ENCODE assay signal across 28 mouse cellular contexts in genomic region chr10:24682518-24683104, GRCm38 (mm10). TPM values are rescaled to one million over a fixed set of nuclear protein-coding genes. Genes with fewer than 3 reads are reported as not detected.
A peak's percentile ranks its signal among the peaks of the same experiment; 100 is the strongest.
DNase-seq lines count a peak whose midpoint lies in the region; ATAC-seq lines count a peak whose summit lies in the region.
"Had no signal": no experiment of that assay in that cellular context is flagged by ENCODE, and none has a peak within 500 bp of the region (broad histone marks: within the 10 kb centered on the region; RNA-seq: fewer than 3 reads in every experiment).

No protein-coding gene starts in this region.

- no peak overlapping the region for H3K27ac ChIP-seq in heart, embryonic 11.5 days (ENCODE audit: low read depth, low read length)
- H3K27ac ChIP-seq: heart, embryonic 13.5 days; hindbrain, embryonic 14.5 days; limb, embryonic 15.5 days; liver, embryonic 14.5 days; stomach, embryonic 15.5 days had no signal

- no peak for ATAC-seq in heart, embryonic 11.5 days (replicated peaks; ENCODE audit: insufficient number of reproducible peaks, low FRiP score, low TSS enrichment)
- ATAC-seq: forebrain, embryonic 16.5 days; intestine, embryonic 16.5 days; midbrain, embryonic 16.5 days had no signal

- H3K9me3 ChIP-seq in heart, embryonic 11.5 days (replicated peaks; ENCODE audit: control insufficient read depth, low read length) = no peaks in the 10 kb centered on the region
- H3K9me3 ChIP-seq: G1E; limb, embryonic 15.5 days; stomach, embryonic 15.5 days had no signal

- 74% methylated on average over 7 of the region's 7 CpGs for WGBS in heart, embryonic 11.5 days (ENCODE audit: insufficient replicate concordance)

- H3K4me1 ChIP-seq in heart, embryonic 11.5 days (ENCODE audit: control insufficient read depth, insufficient read depth, low read length) = no peaks in the 10 kb centered on the region
- H3K4me1 ChIP-seq: heart, embryonic 13.5 days; limb, embryonic 15.5 days; megakaryocyte, embryonic 14.5 days; stomach, embryonic 15.5 days had no signal

- no peak overlapping the region for H3K9ac ChIP-seq in heart, embryonic 11.5 days (ENCODE audit: low read depth, low read length)
- H3K9ac ChIP-seq: heart, embryonic 13.5 days; hindbrain, embryonic 14.5 days; limb, embryonic 15.5 days; liver, embryonic 14.5 days; lung, embryonic 14.5 days; stomach, embryonic 15.5 days had no signal

- intact Hi-C loops in left cerebral cortex, postnatal 25 days (cut with DNase I) = no loop called here
- intact Hi-C loops in left cerebral cortex, postnatal 36 days (cut with DNase I) = no loop called here

- peak; percentile 8 to 16 for DNase-seq in heart, adult 18-20 months
- DNase-seq in left cerebral cortex, postnatal 25 days (ENCODE audit: low spot score in 2 of 2) = peak; percentile 5 to 46
- no peak for DNase-seq in left cerebral cortex, postnatal 36 days (ENCODE audit: low spot score in 2 of 2)
- peak; percentile 16 for DNase-seq in testis, postnatal 14 days (ENCODE audit: low spot score)
- DNase-seq in testis, postnatal 10 days (ENCODE audit: low spot score) = no peak
- peak; percentile 52 for DNase-seq in telencephalon, adult 2 months (ENCODE audit: low read depth, low spot score)
- DNase-seq in urinary bladder, postnatal 4 days (ENCODE audit: low spot score in 2 of 2) = no peak
- DNase-seq: adrenal gland, adult 2 months; B cell, adult 2 months; cerebellum, adult 18-20 months; cerebellum, postnatal 36 days; heart, postnatal 14 days; layer of hippocampus, postnatal 36 days; lung, embryonic 14.5 days; lung, postnatal 36 days; right cerebral cortex, postnatal 4 days had no signal

- no peaks in the 10 kb centered on the region for H3K36me3 ChIP-seq in heart, embryonic 11.5 days (ENCODE audit: control insufficient read depth, insufficient read depth, low read length)
- H3K36me3 ChIP-seq: G1E; heart, embryonic 13.5 days; limb, embryonic 15.5 days; stomach, embryonic 15.5 days had no signal

- no peak overlapping the region for H3K4me3 ChIP-seq in heart, embryonic 11.5 days (ENCODE audit: low read depth, low read length)
- H3K4me3 ChIP-seq: heart, embryonic 13.5 days; limb, embryonic 15.5 days; megakaryocyte, embryonic 14.5 days; stomach, embryonic 15.5 days had no signal

- no peak overlapping the region for H3K4me2 ChIP-seq in heart, embryonic 11.5 days
- H3K4me2 ChIP-seq: heart, embryonic 13.5 days; hindbrain, embryonic 14.5 days; limb, embryonic 15.5 days; lung, embryonic 14.5 days; stomach, embryonic 15.5 days had no signal

- H3K27me3 ChIP-seq in heart, embryonic 11.5 days (ENCODE audit: control insufficient read depth, insufficient read depth, low read length) = no peaks in the 10 kb centered on the region
- H3K27me3 ChIP-seq: CH12.LX; heart, embryonic 13.5 days; limb, embryonic 15.5 days; megakaryocyte, embryonic 14.5 days; stomach, embryonic 15.5 days had no signal

RNA-seq across cellular contexts. Expression of gene Enpp1, which starts 29.3 kb away (rescaled TPM):
- 1 to 10 TPM; 4.7 to 5.1 TPM for total RNA-seq in heart, adult 18-20 months (2021)
- polyA plus RNA-seq in heart, embryonic 11.5 days (2014; fragmentation: Nextera tagmentation; extraction: Ambion mirVana) = 6.3 and 8.2 TPM in 2 replicates
- 1 to 10 TPM; 3.9 to 4.0 TPM for total RNA-seq in left cerebral cortex, postnatal 25 days (2021)
- total RNA-seq in left cerebral cortex, postnatal 36 days (2021) = 1 to 10 TPM; 3.6 to 4.1 TPM
- polyA plus RNA-seq: G1E had no signal

Comparison
In these comparisons a context has a peak if more than half of its experiments do, and no peak if none do; other contexts are left out.
1. DNase-seq: peak in heart, adult 18-20 months (2 of 2), left cerebral cortex, postnatal 25 days (2 of 2), testis, postnatal 14 days (single experiment) and telencephalon, adult 2 months (single experiment); none in left cerebral cortex, postnatal 36 days (0 of 2), testis, postnatal 10 days (single experiment) and urinary bladder, postnatal 4 days (0 of 2).